Mouse (Mus musculus) bone marrow macrophage, adult 2 months (primary cell): ENCODE results near the gene Gm45062.

Source experiments
- CTCF ChIP-seq: IDR thresholded peaks from 2 replicates; pipeline ENCODE4 v1.5.1; 2012; ENCODE audit warnings: low read depth, mild to moderate bottlenecking, low read length, moderate library complexity
- POLR2A ChIP-seq: IDR thresholded peaks from 2 replicates; pipeline ENCODE4 v1.6.1; 2012; ENCODE audit warnings: mild to moderate bottlenecking, low read depth, low read length, borderline replicate concordance

DNA sequence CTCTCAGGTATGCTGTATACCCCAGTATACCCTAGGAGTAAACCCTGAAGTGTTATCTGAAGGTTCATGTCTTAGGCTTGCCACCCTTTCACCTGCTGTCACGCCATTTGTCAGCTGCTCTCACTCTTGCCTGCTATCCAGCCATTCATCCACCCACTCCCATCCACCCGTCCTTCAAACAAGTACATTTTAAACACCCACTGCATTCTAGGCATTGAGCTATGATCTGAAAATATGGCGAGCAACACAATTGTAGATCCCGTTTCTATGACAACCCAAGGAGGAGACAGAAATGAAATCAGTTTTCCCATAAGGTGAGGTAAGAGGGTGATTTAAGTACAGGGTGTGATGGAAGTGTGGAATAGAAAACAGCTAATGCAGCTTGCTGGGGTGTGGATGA is 378.9 kb downstream of the Gm45062 start:
- TF ChIP-seq POLR2A = no peak
- no peak for TF ChIP-seq CTCF
